Mouse (Mus musculus) forebrain, embryonic 16.5 days (tissue): Measurements from ENCODE around the gene Hspb3. TPM values are rescaled to one million over a fixed set of nuclear protein-coding genes. Genes with fewer than 3 reads are reported as not detected.

Experiments
- ATAC-seq: fragments of 200-750 bp; cut with Nextera tagmentation; 2 replicates; pipeline ENCODE4 v1.8.0; 2017; ENCODE audit warnings: mild to moderate bottlenecking, moderate library complexity
- H3K27ac ChIP-seq: fragments of 300-500 bp; sonication (generic); 2 replicates; pipeline ENCODE4 v1.5.1; 2014; ENCODE audit warnings: low read length, control low read depth
- H3K27me3 ChIP-seq: fragments of 300-500 bp; sonication (generic); replicated peaks from 2 replicates; pipeline ENCODE4 v1.6.1; 2014; ENCODE audit warnings: low read length; ENCODE audit not compliant: control insufficient read depth, insufficient read depth
- H3K36me3 ChIP-seq: fragments of 300-500 bp; sonication (generic); 2 replicates; pipeline ENCODE4 v1.6.1; 2014; ENCODE audit not compliant: control insufficient read depth, insufficient read depth
- H3K4me1 ChIP-seq: fragments of 300-500 bp; sonication (generic); replicated peaks from 2 replicates; pipeline ENCODE4 v1.6.1; 2014; ENCODE audit warnings: low read length; ENCODE audit not compliant: control insufficient read depth, insufficient read depth
- H3K4me2 ChIP-seq: fragments of 300-500 bp; sonication (generic); 2 replicates; pipeline ENCODE4 v1.6.1; 2014; ENCODE audit warnings: mild to moderate bottlenecking, low read length, control low read depth
- H3K4me3 ChIP-seq: fragments of 300-500 bp; sonication (generic); replicated peaks from 2 replicates; pipeline ENCODE4 v1.5.1; 2014; ENCODE audit warnings: mild to moderate bottlenecking, low read length, control low read depth
- H3K9ac ChIP-seq: fragments of 300-500 bp; sonication (generic); replicated peaks from 2 replicates; pipeline ENCODE4 v1.6.1; 2014; ENCODE audit warnings: low read depth, low read length, control low read depth
- H3K9me3 ChIP-seq: fragments of 300-500 bp; sonication (generic); 2 replicates; pipeline ENCODE4 v1.6.1; 2016; ENCODE audit warnings: low read length; ENCODE audit not compliant: control insufficient read depth
- WGBS: fragments of 180-500 bp; shearing (Covaris S2); extraction: QIAGEN DNeasy Blood & Tissue Kit; methylation state at CpG from one replicate; pipeline ENCODE4 v1.1.7; 2014; 5-methylcytosine and 5-hydroxymethylcytosine counted together
- polyA plus RNA-seq: library from polyadenylated mRNA; unstranded; fragments of >200 nt; fragmentation: Nextera tagmentation; extraction: Ambion mirVana; gene quantifications from 2 replicates; pipeline ENCODE4 v1.2.1, GENCODE M21; 2015

Hspb3 gene
- 1.1 and 1.4 TPM in 2 replicates for polyA plus RNA-seq

- no peaks in the 10 kb centered on the region for H3K9me3 ChIP-seq
- H3K9ac ChIP-seq = 0 out of 2 replicates have a peak within 1 kb of the TSS, but pooled peaks have one; percentile 25
- no peaks in the 10 kb centered on the region for H3K27me3 ChIP-seq
- peaks cover 8% of the 10 kb centered on the region for H3K4me1 ChIP-seq
- H3K27ac ChIP-seq = peak within 1 kb of the TSS; percentile 50; the same call in 1 of the 2 replicates
- WGBS = 30% methylated on average over 28 of the region's 28 CpGs
- H3K4me2 ChIP-seq = peak within 1 kb of the TSS; percentile 41
- peak; percentile 95 for ATAC-seq
- no peaks in the 10 kb centered on the region for H3K36me3 ChIP-seq
- peak within 1 kb of the TSS; percentile 15; the same call in 1 of the 2 replicates for H3K4me3 ChIP-seq
Measured at GRCm38 (mm10) chr13:113663151-113663779, at the start of gene Hspb3. TSS of gene Hspb3 (minus strand) at chr13:113663676.

GRCm38 (mm10) chr13:113713186-113713585 is 49.7 kb upstream of the Hspb3 start:
- Histone ChIP-seq H3K9ac (no peak overlapping the region), H3K4me3 (no peak overlapping the region), H3K27ac (no peak overlapping the region), H3K4me2 (no peak overlapping the region), H3K36me3 (no peaks in the 10 kb centered on the region), H3K27me3 (no peaks in the 10 kb centered on the region), H3K9me3 (no peaks in the 10 kb centered on the region), H3K4me1 (no peaks in the 10 kb centered on the region)
- no peak for ATAC-seq
- 45% methylated on average over 3 of the region's 3 CpGs for WGBS

GRCm38 (mm10) chr13:113706183-113706582 is 42.7 kb upstream of the Hspb3 start:
- H3K27me3 ChIP-seq = no peaks in the 10 kb centered on the region
- ATAC-seq = peak; percentile 54; the same call in 1 of the 2 replicates
- no peak overlapping the region for H3K9ac ChIP-seq
- no peak overlapping the region for H3K27ac ChIP-seq
- no peaks in the 10 kb centered on the region for H3K4me1 ChIP-seq
- 9% methylated on average over 4 of the region's 4 CpGs for WGBS
- H3K9me3 ChIP-seq = no peaks in the 10 kb centered on the region
- no peak overlapping the region for H3K4me2 ChIP-seq
- H3K4me3 ChIP-seq = no peak overlapping the region
- no peaks in the 10 kb centered on the region for H3K36me3 ChIP-seq

GRCm38 (mm10) chr13:113701185-113701584 is 37.7 kb upstream of the Hspb3 start:
- no peak overlapping the region for H3K27ac ChIP-seq
- no peak for ATAC-seq
- 63% methylated on average over 3 of the region's 3 CpGs for WGBS

GRCm38 (mm10) chr13:113699928-113700327 is 36.5 kb upstream of the Hspb3 start:
- H3K36me3 ChIP-seq = no peaks in the 10 kb centered on the region
- no peak overlapping the region for H3K27ac ChIP-seq
- H3K9ac ChIP-seq = no peak overlapping the region
- no peak overlapping the region for H3K4me2 ChIP-seq
- H3K4me1 ChIP-seq = no peaks in the 10 kb centered on the region; the same call in 1 of the 2 replicates
- no peak for ATAC-seq
- WGBS = 85% methylated on average over 8 of the region's 8 CpGs
- no peaks in the 10 kb centered on the region for H3K27me3 ChIP-seq
- H3K9me3 ChIP-seq = no peaks in the 10 kb centered on the region
- no peak overlapping the region for H3K4me3 ChIP-seq

More at GRCm38 (mm10) chr13:113701185-113701584, 37.7 kb upstream of the Hspb3 start:
- no peaks in the 10 kb centered on the region for H3K36me3 ChIP-seq
- no peaks in the 10 kb centered on the region; the same call in 1 of the 2 replicates for H3K4me1 ChIP-seq
- H3K4me3 ChIP-seq = no peak overlapping the region
- no peaks in the 10 kb centered on the region for H3K27me3 ChIP-seq
- no peaks in the 10 kb centered on the region for H3K9me3 ChIP-seq
- H3K9ac ChIP-seq = no peak overlapping the region
- H3K4me2 ChIP-seq = no peak overlapping the region

DNA sequence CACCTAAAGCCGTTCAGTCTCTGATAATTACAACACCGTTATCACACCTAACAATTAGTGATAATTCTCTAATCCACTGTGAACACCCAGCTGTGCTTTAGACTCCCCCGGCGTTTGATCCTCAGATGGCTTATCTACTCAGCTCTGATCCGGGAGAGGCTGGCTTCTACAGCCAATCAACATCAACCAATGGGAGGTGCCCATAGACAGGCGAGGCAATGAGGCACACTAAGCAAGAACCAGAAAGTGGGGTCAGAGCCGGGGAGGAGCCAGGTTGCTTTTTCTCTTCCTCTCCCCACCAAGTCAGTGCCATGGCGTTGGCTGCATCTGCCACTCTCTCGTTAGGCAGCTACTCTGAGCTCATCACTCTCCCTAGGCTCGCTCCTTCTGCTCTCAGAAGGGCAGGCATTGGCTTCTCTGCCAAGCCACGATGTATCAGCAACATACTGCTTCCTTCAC is 36.0 kb upstream of the Hspb3 start:
- no peaks in the 10 kb centered on the region for H3K36me3 ChIP-seq
- no peak overlapping the region for H3K9ac ChIP-seq
- no peaks in the 10 kb centered on the region for H3K9me3 ChIP-seq
- H3K27ac ChIP-seq = no peak overlapping the region
- WGBS = 18% methylated on average over 11 of the region's 11 CpGs
- H3K27me3 ChIP-seq = no peaks in the 10 kb centered on the region
- H3K4me2 ChIP-seq = peak overlapping the region; percentile 11; the same call in 1 of the 2 replicates
- no peak overlapping the region for H3K4me3 ChIP-seq
- ATAC-seq = 0 out of 2 replicates have a peak, but pooled peaks have one; percentile 32
- no peaks in the 10 kb centered on the region; the same call in 1 of the 2 replicates for H3K4me1 ChIP-seq

GRCm38 (mm10) chr13:113696838-113697321 is 33.4 kb upstream of the Hspb3 start:
- peak; percentile 84 for ATAC-seq
- H3K9ac ChIP-seq = no peak overlapping the region
- no peaks in the 10 kb centered on the region for H3K27me3 ChIP-seq
- H3K4me3 ChIP-seq = no peak overlapping the region
- H3K4me1 ChIP-seq = no peaks in the 10 kb centered on the region; the same call in 1 of the 2 replicates
- peak overlapping the region; percentile 52 for H3K27ac ChIP-seq
- no peaks in the 10 kb centered on the region for H3K36me3 ChIP-seq
- H3K4me2 ChIP-seq = no peak overlapping the region
- 13% methylated on average over 4 of the region's 4 CpGs for WGBS
- no peaks in the 10 kb centered on the region for H3K9me3 ChIP-seq

GRCm38 (mm10) chr13:113693383-113693782 is 29.9 kb upstream of the Hspb3 start:
- H3K27ac ChIP-seq = no peak overlapping the region
- H3K36me3 ChIP-seq = no peaks in the 10 kb centered on the region
- H3K9me3 ChIP-seq = no peaks in the 10 kb centered on the region
- no peaks in the 10 kb centered on the region for H3K27me3 ChIP-seq
- no peak overlapping the region for H3K4me2 ChIP-seq
- ATAC-seq = no peak
- no peak overlapping the region for H3K4me3 ChIP-seq
- 21% methylated on average over 6 of the region's 6 CpGs for WGBS
- H3K4me1 ChIP-seq = no peaks in the 10 kb centered on the region; the same call in 1 of the 2 replicates
- H3K9ac ChIP-seq = no peak overlapping the region

DNA sequence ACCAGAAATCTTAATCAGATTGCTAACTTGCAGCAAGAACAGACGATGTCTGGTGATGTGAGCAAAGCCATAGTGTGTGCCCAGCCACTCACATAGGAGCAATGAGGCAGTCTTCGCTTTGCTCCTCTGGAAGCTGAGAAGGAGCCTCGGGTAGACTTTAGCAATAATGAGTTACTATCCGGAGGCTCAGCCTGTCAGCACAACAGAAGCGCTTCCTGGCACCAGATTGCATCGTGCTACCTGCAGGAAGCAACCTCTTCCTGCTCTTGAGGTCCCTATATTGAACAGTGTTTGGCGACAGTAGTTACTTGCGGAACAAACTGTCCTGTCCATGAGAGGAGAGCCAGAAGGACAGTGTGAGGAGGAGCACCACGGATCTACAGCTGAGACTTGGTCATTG is 28.2 kb upstream of the Hspb3 start:
- Histone ChIP-seq H3K9me3 (no peaks in the 10 kb centered on the region), H3K27ac (no peak overlapping the region), H3K4me1 (no peaks in the 10 kb centered on the region), H3K36me3 (no peaks in the 10 kb centered on the region), H3K27me3 (no peaks in the 10 kb centered on the region), H3K9ac (no peak overlapping the region), H3K4me3 (no peak overlapping the region), H3K4me2 (no peak overlapping the region)
- no peak for ATAC-seq
- 66% methylated on average over 9 of the region's 9 CpGs for WGBS
